Mouse (Mus musculus) megakaryocyte progenitor cell, adult 5-6 weeks (primary cell): Measurements from ENCODE around the gene Tmem239. TPM values are rescaled to one million over a fixed set of nuclear protein-coding genes. Genes with fewer than 3 reads are reported as not detected.

Experiments used
- ATAC-seq: replicated peaks from 2 replicates; pipeline ENCODE4 v1.8.0; 2016; ENCODE audit warnings: mild to moderate bottlenecking, moderate TSS enrichment, inconsistent platforms; ENCODE audit not compliant: poor library complexity
- total RNA-seq, 2 experiments: library from RNA; stranded (forward) in 1 of 2; stranded (reverse) in 1 of 2; fragments of 157-497, 149-512 nt in 1 of 2; fragments of 200-1000 nt in 1 of 2; gene quantifications; 2 replicates each; pipeline versions ENCODE4 v1.2.3 to v1.2.4; 2015 to 2017

Tmem239 gene
- total RNA-seq, 2 experiments from 2014 or later: not detected

GRCm38 (mm10) chr2:130411558-130412495 is 5.5 kb downstream of the Tmem239 start:
- ATAC-seq: peak; percentile 94

GRCm38 (mm10) chr2:130412775-130413174 is 6.5 kb downstream of the Tmem239 start:
- no peak for ATAC-seq

- ATAC-seq: peak; percentile 71
These were observed 8.0 kb downstream of the Tmem239 start for GRCm38 (mm10) chr2:130414094-130414856.

GRCm38 (mm10) chr2:130421781-130422620 is 15.7 kb downstream of the Tmem239 start:
- ATAC-seq: no peak

- ATAC-seq: peak; percentile 57
These were observed 17.3 kb downstream of the Tmem239 start for GRCm38 (mm10) chr2:130423397-130424125.

GRCm38 (mm10) chr2:130424126-130424853 is 18.0 kb downstream of the Tmem239 start, which contains the start of the genes Vps16 and Pced1a:
Vps16 (plus strand) TSS chr2:130424339.
Pced1a (minus strand) TSS chr2:130424701.
- peak; percentile 71 for ATAC-seq

- ATAC-seq: 0 out of 2 replicates have a peak, but pooled peaks have one; percentile 12
These were observed 18.8 kb downstream of the Tmem239 start for GRCm38 (mm10) chr2:130425112-130425511.

- ATAC-seq: no peak
These were observed 23.6 kb downstream of the Tmem239 start for GRCm38 (mm10) chr2:130429851-130430250.

GRCm38 (mm10) chr2:130430484-130430883 is 24.2 kb downstream of the Tmem239 start:
- no peak for ATAC-seq

- ATAC-seq: no peak
These were observed 25.9 kb downstream of the Tmem239 start for GRCm38 (mm10) chr2:130432157-130432556.

GRCm38 (mm10) chr2:130433152-130433551 is 26.9 kb downstream of the Tmem239 start:
- ATAC-seq: peak; percentile 83

- ATAC-seq: no peak
These were observed 30.5 kb downstream of the Tmem239 start for GRCm38 (mm10) chr2:130436769-130437168.

GRCm38 (mm10) chr2:130438861-130439260 is 32.6 kb downstream of the Tmem239 start:
- ATAC-seq: no peak

- no peak for ATAC-seq
These were observed 33.7 kb downstream of the Tmem239 start for GRCm38 (mm10) chr2:130439840-130440480.

GRCm38 (mm10) chr2:130442162-130442561 is 35.9 kb downstream of the Tmem239 start:
- ATAC-seq: peak; percentile 81

GRCm38 (mm10) chr2:130448449-130448848 is 42.2 kb downstream of the Tmem239 start:
- 0 out of 2 replicates have a peak, but pooled peaks have one; percentile 10 for ATAC-seq

- no peak for ATAC-seq
These were observed 42.9 kb downstream of the Tmem239 start for GRCm38 (mm10) chr2:130449021-130449793.
